Mouse (Mus musculus): ENCODE measurements around the gene Zc3h7b. TPM values are rescaled to one million over a fixed set of nuclear protein-coding genes. Genes with fewer than 3 reads are reported as not detected.

Zc3h7b gene
- polyA plus RNA-seq, 1 experiment from 2014 or later: 32.0 TPM

DNA sequence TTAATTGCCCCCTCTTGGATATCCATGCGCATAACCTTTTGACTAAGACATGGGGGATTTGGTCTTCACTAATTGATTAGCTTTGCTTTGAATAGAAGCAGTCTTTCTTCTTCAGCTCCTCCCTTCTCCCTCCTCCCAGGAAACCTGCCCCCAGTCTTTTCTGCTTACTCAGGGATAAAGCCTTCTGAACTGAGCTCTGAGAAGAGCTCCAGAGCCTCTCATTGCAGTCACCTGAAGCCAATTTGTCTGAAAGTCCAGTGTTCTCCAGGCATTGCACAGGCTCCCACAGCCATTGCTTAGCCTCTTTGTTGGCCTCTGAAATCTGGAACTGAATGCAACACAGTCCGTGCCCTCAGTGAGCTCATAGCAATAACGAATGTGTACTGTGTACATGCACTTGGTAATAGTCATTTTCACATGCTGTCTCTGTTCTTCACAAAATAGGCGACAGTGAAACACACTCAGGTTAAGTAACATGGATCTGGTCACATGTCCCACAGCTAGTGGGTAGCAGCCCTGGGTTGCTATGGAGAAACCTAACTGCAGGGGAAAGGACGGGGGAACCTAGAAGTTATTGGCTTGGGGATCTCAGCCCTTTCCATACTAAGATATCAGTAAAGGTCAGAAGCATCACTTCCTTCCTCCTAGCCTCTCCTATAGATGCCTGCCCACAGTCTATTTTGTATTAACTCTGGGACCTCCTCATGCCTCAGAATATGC is 69.3 kb downstream of the Zc3h7b start:
- H3K9ac ChIP-seq (ENCODE audit: low read length): no peak overlapping the region
- WGBS: 80% methylated on average over 5 of the region's 5 CpGs

DNA sequence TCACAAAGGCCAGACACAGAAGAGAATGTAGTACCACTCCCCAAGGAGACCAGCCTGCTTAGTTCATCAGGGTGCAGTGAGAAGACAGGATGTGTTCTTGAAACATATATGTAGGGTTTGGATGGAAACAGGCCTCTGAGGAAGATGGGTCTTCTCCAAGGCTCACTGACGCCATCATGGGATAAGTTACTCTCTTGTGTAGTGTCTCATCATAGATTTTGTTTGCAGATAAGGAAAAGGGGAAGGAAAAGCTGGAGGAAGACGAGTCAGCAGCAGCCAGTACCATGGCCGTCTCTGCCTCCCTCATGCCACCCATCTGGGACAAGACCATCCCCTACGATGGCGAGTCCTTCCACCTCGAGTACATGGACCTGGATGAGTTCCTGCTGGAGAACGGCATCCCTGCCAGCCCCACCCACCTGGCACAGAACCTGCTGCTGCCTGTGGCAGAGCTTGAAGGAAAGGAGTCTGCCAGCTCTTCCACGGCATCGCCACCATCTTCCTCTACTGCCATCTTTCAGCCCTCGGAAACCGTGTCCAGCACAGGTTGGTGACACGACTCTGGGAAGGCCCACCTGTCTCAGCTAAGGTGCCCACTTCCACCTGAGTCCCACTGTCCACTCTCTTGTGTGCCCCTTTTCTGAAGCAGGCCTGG is 70.0 kb downstream of the Zc3h7b start:
- Histone ChIP-seq H3K4me3 (ENCODE audit: low read length) (no peak overlapping the region), H3K27me3 (ENCODE audit: control insufficient read depth, insufficient read depth, low read depth, low read length) (no peaks in the 10 kb centered on the region), H3K27ac (ENCODE audit: low read length) (no peak overlapping the region), H3K4me2 (ENCODE audit: low read depth, low read length) (no peak overlapping the region), H3K36me3 (ENCODE audit: control insufficient read depth, insufficient read depth, low read length) (peaks cover 27% of the 10 kb centered on the region), H3K4me1 (replicated peaks; ENCODE audit: control insufficient read depth, insufficient read depth, low read length) (peaks cover 10% of the 10 kb centered on the region), H3K9me3 (ENCODE audit: control insufficient read depth, low read length) (no peaks in the 10 kb centered on the region), H3K9ac (ENCODE audit: low read length) (no peak overlapping the region)
- 78% methylated on average over 12 of the region's 12 CpGs for WGBS
- ATAC-seq (ENCODE audit: low read depth): no peak

More for the DNA sequence above, 69.3 kb downstream of the Zc3h7b start:
- no peak overlapping the region for H3K4me2 ChIP-seq (ENCODE audit: low read depth, low read length)
- H3K9me3 ChIP-seq (ENCODE audit: control insufficient read depth, low read length): no peaks in the 10 kb centered on the region
- no peak for ATAC-seq (ENCODE audit: low read depth)
- H3K27ac ChIP-seq (ENCODE audit: low read length): no peak overlapping the region
- peaks cover 17% of the 10 kb centered on the region for H3K4me1 ChIP-seq (replicated peaks; ENCODE audit: control insufficient read depth, insufficient read depth, low read length)
- H3K36me3 ChIP-seq (ENCODE audit: control insufficient read depth, insufficient read depth, low read length): peaks cover 25% of the 10 kb centered on the region
- no peak overlapping the region for H3K4me3 ChIP-seq (ENCODE audit: low read length)
- no peaks in the 10 kb centered on the region for H3K27me3 ChIP-seq (ENCODE audit: control insufficient read depth, insufficient read depth, low read depth, low read length)

DNA sequence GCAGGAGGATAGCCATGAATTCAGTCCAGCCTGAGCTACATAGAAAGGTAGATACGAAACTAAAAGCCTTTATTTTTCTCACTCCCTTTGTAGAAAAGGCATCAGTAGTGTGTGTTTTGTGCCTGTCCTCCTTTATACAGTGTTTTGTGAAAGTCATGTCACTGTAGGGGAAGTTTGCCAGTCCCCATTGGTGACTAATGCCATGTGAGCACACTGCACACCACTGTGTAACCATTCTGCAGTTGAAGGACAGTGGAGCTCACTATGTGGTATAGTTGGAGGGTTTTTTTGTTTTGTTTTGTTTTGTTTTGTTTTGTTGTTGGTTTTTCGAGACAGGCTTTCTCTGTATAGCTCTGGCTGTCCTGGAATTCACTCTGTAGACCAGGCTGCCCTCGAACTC is 73.5 kb downstream of the Zc3h7b start:
- Histone ChIP-seq H3K4me2 (ENCODE audit: low read depth, low read length) (no peak overlapping the region), H3K27ac (ENCODE audit: low read length) (no peak overlapping the region), H3K27me3 (ENCODE audit: control insufficient read depth, insufficient read depth, low read depth, low read length) (no peaks in the 10 kb centered on the region), H3K9ac (ENCODE audit: low read length) (no peak overlapping the region), H3K4me1 (replicated peaks; ENCODE audit: control insufficient read depth, insufficient read depth, low read length) (no peaks in the 10 kb centered on the region), H3K9me3 (ENCODE audit: control insufficient read depth, low read length) (no peaks in the 10 kb centered on the region), H3K4me3 (ENCODE audit: low read length) (no peak overlapping the region), H3K36me3 (ENCODE audit: control insufficient read depth, insufficient read depth, low read length) (peaks cover 39% of the 10 kb centered on the region)
- WGBS: 77% methylated on average over 3 of the region's 3 CpGs
- no peak for ATAC-seq (ENCODE audit: low read depth)

DNA sequence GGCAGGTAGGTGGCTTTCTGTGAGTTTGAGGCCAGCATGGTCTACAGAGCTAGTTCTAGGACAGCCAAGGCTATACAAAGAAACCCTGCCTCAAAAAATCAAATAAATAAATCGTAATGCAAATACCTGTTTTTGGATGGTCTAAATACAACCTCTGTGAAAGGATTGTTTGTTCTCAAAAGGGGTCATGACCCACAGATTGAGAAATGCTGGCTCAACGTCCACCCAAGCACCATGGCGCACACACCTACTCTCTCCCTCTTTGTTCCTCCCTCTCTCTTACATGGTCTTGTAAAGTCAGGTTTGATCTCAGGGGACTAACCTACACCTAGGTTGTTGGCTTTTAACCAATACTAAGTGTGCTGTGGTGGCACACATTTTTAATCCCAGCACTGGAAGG is 77.8 kb downstream of the Zc3h7b start:
- Histone ChIP-seq H3K4me3 (ENCODE audit: low read length) (no peak overlapping the region), H3K4me1 (replicated peaks; ENCODE audit: control insufficient read depth, insufficient read depth, low read length) (no peaks in the 10 kb centered on the region), H3K36me3 (ENCODE audit: control insufficient read depth, insufficient read depth, low read length) (peaks cover 37% of the 10 kb centered on the region), H3K4me2 (ENCODE audit: low read depth, low read length) (no peak overlapping the region), H3K9me3 (ENCODE audit: control insufficient read depth, low read length) (no peaks in the 10 kb centered on the region), H3K9ac (ENCODE audit: low read length) (no peak overlapping the region), H3K27me3 (ENCODE audit: control insufficient read depth, insufficient read depth, low read depth, low read length) (no peaks in the 10 kb centered on the region), H3K27ac (ENCODE audit: low read length) (no peak overlapping the region)
- WGBS: 75% methylated on average over 3 of the region's 3 CpGs
- no peak for ATAC-seq (ENCODE audit: low read depth)

DNA sequence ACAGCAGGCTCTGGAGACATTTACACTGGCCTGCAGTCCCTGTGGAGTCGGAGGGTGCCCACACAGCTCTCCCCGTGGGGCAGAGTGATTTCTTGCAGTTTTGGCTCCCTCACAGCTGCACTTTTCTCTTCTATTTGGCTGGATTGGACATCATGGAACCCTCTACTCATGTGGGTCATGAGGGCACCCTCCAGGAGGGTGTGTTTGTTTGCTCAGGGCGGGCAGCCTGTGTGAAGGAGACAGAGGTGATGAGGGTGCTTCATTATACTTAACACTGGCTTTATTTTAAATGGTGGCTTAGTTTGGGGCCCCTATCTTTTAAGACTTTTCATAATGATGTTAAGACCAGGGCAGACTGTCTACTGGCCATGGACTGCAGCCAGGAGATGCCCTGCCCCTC is 80.0 kb downstream of the Zc3h7b start:
- Histone ChIP-seq H3K4me2 (ENCODE audit: low read depth, low read length) (no peak overlapping the region), H3K27me3 (ENCODE audit: control insufficient read depth, insufficient read depth, low read depth, low read length) (no peaks in the 10 kb centered on the region), H3K36me3 (ENCODE audit: control insufficient read depth, insufficient read depth, low read length) (peaks cover 30% of the 10 kb centered on the region), H3K27ac (ENCODE audit: low read length) (no peak overlapping the region), H3K9ac (ENCODE audit: low read length) (no peak overlapping the region), H3K4me3 (ENCODE audit: low read length) (no peak overlapping the region), H3K4me1 (replicated peaks; ENCODE audit: control insufficient read depth, insufficient read depth, low read length) (no peaks in the 10 kb centered on the region), H3K9me3 (ENCODE audit: control insufficient read depth, low read length) (no peaks in the 10 kb centered on the region)
- no peak for ATAC-seq (ENCODE audit: low read depth)
- 50% methylated on average over 3 of the region's 3 CpGs for whole genome bisulfite sequencing

DNA sequence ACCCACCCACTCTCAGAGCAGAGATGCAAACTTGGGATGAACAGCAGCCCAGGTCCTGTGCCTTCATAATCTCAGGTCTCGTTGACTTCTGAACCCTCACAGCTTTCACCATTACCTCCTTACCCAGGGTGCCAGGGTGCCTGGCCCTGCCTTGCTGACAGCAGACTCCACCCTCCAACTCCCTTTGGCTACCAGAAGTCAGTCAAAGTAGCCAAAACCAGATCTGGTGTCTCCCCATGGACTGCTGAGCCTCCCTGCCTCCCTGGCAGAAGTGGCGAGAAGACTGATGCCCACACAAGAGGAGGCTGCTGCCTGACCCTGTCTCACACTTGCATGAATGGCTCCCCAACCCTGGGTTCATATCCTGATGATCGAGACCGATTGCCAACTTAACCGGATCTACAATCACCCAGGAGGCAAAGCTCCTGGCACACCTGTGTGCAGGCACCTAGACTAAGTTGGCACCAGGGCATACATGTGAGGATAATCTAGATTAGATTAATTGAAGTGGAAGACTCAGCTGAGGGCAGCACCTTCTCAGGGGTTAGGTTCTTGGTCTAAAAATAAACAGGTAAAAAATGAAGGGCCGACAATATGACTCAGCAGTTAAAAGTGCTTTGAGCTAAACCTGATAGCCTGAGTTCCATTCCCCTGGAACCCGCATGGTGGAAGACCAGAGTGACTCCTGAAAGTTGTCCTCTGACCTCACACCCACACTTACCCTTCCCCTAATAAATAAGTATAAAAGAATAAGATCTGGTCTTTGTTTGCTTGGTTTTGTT is 83.8 kb downstream of the Zc3h7b start:
- H3K36me3 ChIP-seq (ENCODE audit: control insufficient read depth, insufficient read depth, low read length): peaks cover 15% of the 10 kb centered on the region
- no peak for ATAC-seq (ENCODE audit: low read depth)
- H3K4me1 ChIP-seq (replicated peaks; ENCODE audit: control insufficient read depth, insufficient read depth, low read length): peaks cover 5% of the 10 kb centered on the region
- no peak overlapping the region for H3K4me2 ChIP-seq (ENCODE audit: low read depth, low read length)
- H3K27me3 ChIP-seq (ENCODE audit: control insufficient read depth, insufficient read depth, low read depth, low read length): no peaks in the 10 kb centered on the region
- H3K9ac ChIP-seq (ENCODE audit: low read length): no peak overlapping the region
- H3K9me3 ChIP-seq (ENCODE audit: control insufficient read depth, low read length): no peaks in the 10 kb centered on the region
- WGBS: 83% methylated on average over 7 of the region's 7 CpGs
- no peak overlapping the region for H3K4me3 ChIP-seq (ENCODE audit: low read length)
- no peak overlapping the region for H3K27ac ChIP-seq (ENCODE audit: low read length)

DNA sequence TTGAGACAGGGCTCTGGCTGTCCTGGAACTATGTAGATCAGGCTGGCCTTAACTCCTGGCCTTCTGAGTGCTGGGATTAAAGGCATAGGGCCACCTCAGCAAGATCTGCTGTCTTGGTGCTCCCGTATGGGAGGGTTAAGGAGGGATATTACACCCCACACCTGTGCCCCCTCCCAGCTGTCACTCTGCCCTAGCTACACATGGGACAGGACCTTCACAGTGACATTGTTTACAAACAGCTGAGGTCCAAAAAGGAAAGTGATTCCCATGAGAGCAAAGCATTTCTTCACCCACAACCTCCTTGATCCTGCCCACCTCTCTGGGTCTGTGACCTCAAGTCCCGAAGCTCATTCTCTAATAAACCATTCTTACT is 84.3 kb downstream of the Zc3h7b start:
- H3K9me3 ChIP-seq (ENCODE audit: control insufficient read depth, low read length): no peaks in the 10 kb centered on the region
- H3K4me1 ChIP-seq (replicated peaks; ENCODE audit: control insufficient read depth, insufficient read depth, low read length): peaks cover 8% of the 10 kb centered on the region
- no peak overlapping the region for H3K27ac ChIP-seq (ENCODE audit: low read length)
- no peaks in the 10 kb centered on the region for H3K27me3 ChIP-seq (ENCODE audit: control insufficient read depth, insufficient read depth, low read depth, low read length)
- no peak overlapping the region for H3K4me2 ChIP-seq (ENCODE audit: low read depth, low read length)
- H3K9ac ChIP-seq (ENCODE audit: low read length): no peak overlapping the region
- no peak overlapping the region for H3K4me3 ChIP-seq (ENCODE audit: low read length)
- 45% methylated on average over 2 of the region's 2 CpGs for WGBS
- peaks cover 10% of the 10 kb centered on the region for H3K36me3 ChIP-seq (ENCODE audit: control insufficient read depth, insufficient read depth, low read length)
- ATAC-seq (ENCODE audit: low read depth): no peak

DNA sequence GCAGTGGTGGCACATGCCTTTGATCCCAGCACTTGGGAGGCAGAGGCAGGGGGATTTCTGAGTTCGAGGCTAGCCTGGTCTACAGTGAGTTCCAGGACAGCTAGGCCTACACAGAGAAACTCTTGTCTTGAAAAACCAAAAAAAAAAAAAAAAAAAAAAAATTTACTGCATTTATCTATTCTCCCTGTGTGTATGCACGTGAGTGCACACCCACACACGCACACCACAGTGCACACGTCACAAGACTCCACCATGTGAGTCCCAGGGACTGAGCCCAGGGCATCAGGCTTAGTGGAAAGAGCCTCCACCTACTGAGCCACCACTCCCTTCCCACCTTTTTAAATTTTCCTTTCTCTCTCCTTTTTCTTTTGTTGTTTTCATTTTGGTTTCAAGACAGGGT is 85.7 kb downstream of the Zc3h7b start:
- H3K27ac ChIP-seq (ENCODE audit: low read length): no peak overlapping the region
- 85% methylated on average over 4 of the region's 4 CpGs for WGBS
- H3K4me3 ChIP-seq (ENCODE audit: low read length): no peak overlapping the region
- no peaks in the 10 kb centered on the region for H3K9me3 ChIP-seq (ENCODE audit: control insufficient read depth, low read length)
- peaks cover 6% of the 10 kb centered on the region; the same call in 1 of the 2 replicates for H3K36me3 ChIP-seq (ENCODE audit: control insufficient read depth, insufficient read depth, low read length)
- no peaks in the 10 kb centered on the region for H3K27me3 ChIP-seq (ENCODE audit: control insufficient read depth, insufficient read depth, low read depth, low read length)
- H3K4me2 ChIP-seq (ENCODE audit: low read depth, low read length): no peak overlapping the region
- no peak for ATAC-seq (ENCODE audit: low read depth)
- H3K4me1 ChIP-seq (replicated peaks; ENCODE audit: control insufficient read depth, insufficient read depth, low read length): peaks cover 8% of the 10 kb centered on the region
- no peak overlapping the region for H3K9ac ChIP-seq (ENCODE audit: low read length)

DNA sequence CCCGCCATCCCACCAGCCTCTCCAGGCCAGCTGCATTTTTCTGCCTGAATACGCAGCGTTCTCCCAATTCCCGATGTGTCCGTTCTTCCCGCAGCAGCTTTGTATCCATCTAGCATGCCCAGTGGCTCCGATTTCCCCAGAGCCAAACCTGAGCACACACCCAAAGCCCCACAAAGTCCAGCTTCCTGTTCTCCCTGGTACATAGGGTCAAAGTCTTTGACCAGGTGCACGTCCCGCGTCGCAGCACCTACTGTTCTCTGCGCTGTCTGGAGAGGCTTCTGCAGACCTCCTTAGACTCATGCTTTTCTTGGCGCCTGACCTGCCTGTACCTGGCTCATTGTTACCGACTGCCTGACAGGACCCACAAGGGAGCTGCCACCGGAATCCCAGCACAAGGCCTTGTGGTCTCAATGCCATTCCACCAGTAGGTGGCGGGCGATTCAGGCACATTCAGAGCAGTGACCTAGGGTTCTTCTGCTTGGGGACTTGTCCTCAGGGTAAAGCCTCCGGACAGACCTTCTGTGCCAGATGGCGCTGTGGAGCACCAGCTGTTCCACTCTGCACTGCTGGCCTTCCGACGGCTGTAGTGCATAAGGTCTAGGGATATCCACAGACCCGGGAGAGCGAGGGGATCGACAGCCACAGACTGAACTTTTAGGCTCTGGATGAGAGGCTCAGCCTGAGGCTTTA is 86.4 kb downstream of the Zc3h7b start:
- Histone ChIP-seq H3K9ac (ENCODE audit: low read length) (peak overlapping the region; percentile 24), H3K4me2 (ENCODE audit: low read depth, low read length) (peak overlapping the region; percentile 34), H3K4me1 (replicated peaks; ENCODE audit: control insufficient read depth, insufficient read depth, low read length) (peaks cover 15% of the 10 kb centered on the region), H3K27ac (ENCODE audit: low read length) (peak overlapping the region; percentile 42; the same call in 1 of the 2 replicates), H3K9me3 (ENCODE audit: control insufficient read depth, low read length) (no peaks in the 10 kb centered on the region), H3K4me3 (ENCODE audit: low read length) (no peak overlapping the region), H3K27me3 (ENCODE audit: control insufficient read depth, insufficient read depth, low read depth, low read length) (no peaks in the 10 kb centered on the region), H3K36me3 (ENCODE audit: control insufficient read depth, insufficient read depth, low read length) (no peaks in the 10 kb centered on the region; the same call in 1 of the 2 replicates)
- peak; percentile 92 for ATAC-seq (ENCODE audit: low read depth)
- WGBS: 12% methylated on average over 24 of the region's 24 CpGs
